Mouse (Mus musculus) thymus, postnatal 14 days (tissue): ENCODE results near the gene Scamp4.

Source experiments
- DNase-seq: peaks from one replicate; pipeline ENCODE4 v3.0.0; 2021

The Scamp4 gene

GRCm38 (mm10) chr10:80602698-80603325 is at the start of gene Scamp4, which contains the start of gene Adat3:
Gene Scamp4, plus strand, starts transcription at chr10:80602872.
Gene Adat3, plus strand, starts transcription at chr10:80602880.
- DNase-seq, result peak; percentile 96

- no peak for DNase-seq
These were observed 49.1 kb upstream of the Scamp4 start for GRCm38 (mm10) chr10:80553575-80553974.

GRCm38 (mm10) chr10:80553997-80554396 is 48.7 kb upstream of the Scamp4 start:
- no peak for DNase-seq

GRCm38 (mm10) chr10:80557346-80557965 is 45.2 kb upstream of the Scamp4 start:
- DNase-seq, result peak; percentile 78

GRCm38 (mm10) chr10:80559431-80559830 is 43.2 kb upstream of the Scamp4 start:
- no peak for DNase-seq

- no peak for DNase-seq
These were observed 42.1 kb upstream of the Scamp4 start for GRCm38 (mm10) chr10:80560621-80561020.

GRCm38 (mm10) chr10:80561116-80561944 is 41.3 kb upstream of the Scamp4 start, which contains the start of gene Rexo1:
Gene Rexo1, minus strand, starts transcription at chr10:80561560.
- DNase-seq, result peak; percentile 95

GRCm38 (mm10) chr10:80566375-80567092 is 36.1 kb upstream of the Scamp4 start:
- DNase-seq, result peak; percentile 94

GRCm38 (mm10) chr10:80568876-80569275 is 33.8 kb upstream of the Scamp4 start:
- no peak for DNase-seq

- peak; percentile 56 for DNase-seq
These were observed 33.0 kb upstream of the Scamp4 start for GRCm38 (mm10) chr10:80569664-80570066.

GRCm38 (mm10) chr10:80570419-80570818 is 32.3 kb upstream of the Scamp4 start:
- no peak for DNase-seq

GRCm38 (mm10) chr10:80570871-80571836 is 31.5 kb upstream of the Scamp4 start:
- DNase-seq, result no peak

GRCm38 (mm10) chr10:80572477-80572876 is 30.2 kb upstream of the Scamp4 start:
- no peak for DNase-seq

GRCm38 (mm10) chr10:80573944-80574343 is 28.7 kb upstream of the Scamp4 start:
- no peak for DNase-seq

- DNase-seq, result no peak
These were observed 27.8 kb upstream of the Scamp4 start for GRCm38 (mm10) chr10:80574896-80575295.

- no peak for DNase-seq
These were observed 26.7 kb upstream of the Scamp4 start for GRCm38 (mm10) chr10:80575925-80576324.

GRCm38 (mm10) chr10:80576351-80577194 is 26.1 kb upstream of the Scamp4 start:
- DNase-seq, result peak; percentile 67

- DNase-seq, result peak; percentile 100
These were observed 25.2 kb upstream of the Scamp4 start, which contains the start of gene Klf16 for GRCm38 (mm10) chr10:80577195-80578130. Gene Klf16, minus strand, starts transcription at chr10:80577321.

GRCm38 (mm10) chr10:80578131-80578750 is 24.4 kb upstream of the Scamp4 start:
- DNase-seq, result peak; percentile 91
